Mouse (Mus musculus) spleen, adult 18-20 months (tissue): ENCODE measurements around the gene Cpb1.

Experiments
- DNase-seq, 2 experiments: peaks; one replicate each; pipeline ENCODE4 v3.0.0; 2022; ENCODE audit warnings: mixed read lengths in 2 of 2

Cpb1 gene

GRCm38 (mm10) chr3:20275633-20276032 is at the start of gene Cpb1:
Gene Cpb1 (minus strand): TSS chr3:20275733.
- no peak for DNase-seq

- DNase-seq, result no peak
Observed at GRCm38 (mm10) chr3:20317233-20317632, 41.7 kb upstream of the Cpb1 start.

DNA sequence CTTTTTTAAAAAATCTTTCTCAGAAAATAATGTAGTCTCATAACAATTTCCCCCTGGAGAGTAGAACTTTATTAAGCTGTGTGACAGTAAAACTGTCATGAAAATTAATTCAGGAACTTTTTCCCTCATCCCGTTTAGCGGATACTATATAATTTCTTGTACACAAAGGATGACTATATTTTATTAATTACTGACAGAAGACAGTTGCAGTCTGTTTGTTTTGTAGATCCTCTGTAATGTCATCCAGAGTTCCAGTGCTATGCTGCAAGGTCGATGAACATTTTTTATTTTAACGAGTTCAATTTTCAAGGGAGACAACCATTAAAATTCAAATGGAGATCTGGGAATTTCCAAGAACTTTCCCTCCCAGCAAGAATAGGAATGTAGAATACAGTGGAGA is 33.6 kb upstream of the Cpb1 start:
- DNase-seq, result no peak

DNA sequence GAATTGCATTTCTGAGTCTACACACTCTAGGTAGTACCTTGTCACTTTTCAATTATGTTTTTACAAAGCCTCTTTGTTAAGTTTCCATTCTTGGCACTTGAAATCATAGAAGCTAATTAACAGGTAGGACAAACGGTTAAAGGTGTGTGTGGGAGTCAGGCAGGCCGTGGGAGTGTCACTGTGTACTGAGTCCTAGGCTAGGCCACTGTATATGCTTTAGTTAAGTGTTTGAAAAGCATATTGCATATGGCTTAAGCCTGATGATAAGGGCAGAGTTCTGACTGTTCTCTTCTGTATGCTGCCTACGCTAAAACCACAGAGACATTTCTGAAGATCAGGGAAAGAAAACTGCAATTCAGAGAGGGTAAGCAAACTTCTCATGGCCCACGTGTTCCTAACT is 31.7 kb upstream of the Cpb1 start:
- no peak for DNase-seq

GRCm38 (mm10) chr3:20304758-20305352 is 29.3 kb upstream of the Cpb1 start:
- no peak for DNase-seq

DNA sequence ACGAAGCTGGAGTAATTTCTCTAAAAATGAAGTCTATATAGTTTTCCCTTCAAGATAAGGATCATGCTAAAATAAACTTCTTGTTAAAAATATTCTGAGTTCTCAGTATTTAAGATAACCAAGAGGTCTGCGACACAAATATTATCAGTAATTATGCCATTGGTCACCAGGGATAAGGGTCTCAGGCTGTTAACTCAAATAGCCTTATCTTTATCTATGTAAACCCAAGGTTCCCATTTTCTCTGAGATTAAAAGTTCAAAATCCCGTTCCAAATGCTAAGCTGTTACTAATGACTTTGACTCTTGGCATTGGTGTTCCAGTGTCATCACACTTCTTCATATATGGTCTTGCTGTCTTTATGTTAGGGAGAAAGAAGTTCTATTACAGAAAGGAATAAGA is 20.0 kb upstream of the Cpb1 start:
- no peak for DNase-seq

GRCm38 (mm10) chr3:20294542-20295348 is 19.2 kb upstream of the Cpb1 start:
- DNase-seq, result no peak

DNA sequence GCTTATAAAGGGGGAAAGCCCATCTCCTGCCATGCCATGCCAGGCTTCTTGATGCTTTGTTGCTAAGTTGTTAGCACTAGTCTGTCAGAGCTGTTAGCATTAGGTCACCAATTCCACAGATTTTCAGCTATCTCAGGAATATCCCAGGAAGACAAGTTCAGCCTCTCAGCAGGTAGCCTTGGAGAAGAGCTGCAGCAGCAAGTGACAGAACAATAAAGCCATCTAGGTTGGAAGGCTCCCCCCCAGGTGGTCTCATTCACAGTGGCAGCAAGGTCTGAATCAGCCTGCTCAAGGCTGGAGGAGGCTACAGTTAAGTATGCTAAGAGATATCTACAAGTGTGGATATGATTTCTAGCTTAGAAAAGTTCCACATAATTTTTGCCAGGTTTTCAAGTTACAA is 15.8 kb upstream of the Cpb1 start:
- DNase-seq, result no peak

- DNase-seq, result no peak
Observed at GRCm38 (mm10) chr3:20288761-20289160, 13.2 kb upstream of the Cpb1 start.

- no peak for DNase-seq
Observed at GRCm38 (mm10) chr3:20281796-20282195, 6.3 kb upstream of the Cpb1 start.

- no peak for DNase-seq
Observed at GRCm38 (mm10) chr3:20254566-20255479, 20.7 kb downstream of the Cpb1 start.

DNA sequence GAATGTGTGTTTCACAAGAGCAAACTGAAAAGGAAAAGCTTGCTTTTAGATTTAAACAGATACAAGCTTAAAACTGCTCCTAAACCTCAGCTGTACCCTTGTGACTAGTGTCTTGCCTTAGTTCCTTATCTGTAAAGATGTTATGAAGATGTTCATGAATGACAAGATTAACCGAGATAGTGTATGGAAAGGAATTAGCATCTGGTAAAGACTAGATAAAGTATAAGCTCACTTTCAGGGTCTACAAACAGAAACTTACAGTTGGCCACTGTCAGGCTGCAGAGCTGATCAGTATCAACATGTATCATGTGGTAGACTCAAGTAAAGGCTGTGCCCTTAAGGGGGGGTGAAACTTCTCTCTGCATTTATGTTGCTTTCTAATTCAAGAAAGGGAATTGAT is 31.6 kb downstream of the Cpb1 start:
- no peak for DNase-seq

- no peak for DNase-seq
Observed at GRCm38 (mm10) chr3:20242050-20242449, 33.5 kb downstream of the Cpb1 start, which contains the start of gene Cpa3. Gene Cpa3 (minus strand): TSS chr3:20242181.

- DNase-seq, result no peak
Observed at GRCm38 (mm10) chr3:20239741-20240140, 35.8 kb downstream of the Cpb1 start.

- no peak for DNase-seq
Observed at GRCm38 (mm10) chr3:20236965-20237364, 38.6 kb downstream of the Cpb1 start.

DNA sequence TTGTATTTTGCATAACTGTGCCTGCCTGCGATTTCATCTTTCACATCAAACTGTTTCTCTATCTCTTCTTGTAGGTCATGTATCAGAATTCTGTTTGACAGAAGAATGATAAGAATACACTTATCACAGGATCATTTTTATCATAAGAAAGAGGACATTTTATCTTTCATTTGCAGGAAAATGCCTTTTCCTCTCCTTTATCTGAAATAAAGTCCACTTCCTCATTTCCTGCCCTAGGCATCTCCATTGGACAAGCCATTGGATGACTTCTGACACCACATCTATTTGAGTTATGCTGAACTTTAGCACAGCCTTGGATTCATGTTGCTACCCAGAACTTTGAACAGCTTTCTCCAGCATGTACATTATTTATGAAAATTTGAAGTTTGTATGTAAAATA is 46.5 kb downstream of the Cpb1 start:
- no peak for DNase-seq

DNA sequence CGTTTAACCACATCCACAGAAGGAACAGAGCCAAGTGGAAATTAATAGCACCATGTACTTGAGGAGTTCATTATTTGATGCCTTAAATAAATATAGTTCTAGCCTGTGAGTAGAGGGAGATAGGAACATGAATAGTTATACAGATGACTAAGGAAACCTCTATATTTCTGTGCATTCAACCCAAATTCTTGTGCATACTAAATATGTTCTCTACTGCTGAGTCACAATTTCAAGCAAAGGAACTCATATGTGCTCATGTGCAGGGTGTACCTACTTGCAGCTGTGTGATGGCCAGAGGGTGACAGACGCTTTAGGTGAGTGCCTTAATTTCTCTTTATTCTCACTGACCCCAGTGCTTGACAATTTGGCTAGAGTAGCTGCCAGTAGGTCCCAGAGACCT is 50.1 kb downstream of the Cpb1 start:
- no peak for DNase-seq

DNA sequence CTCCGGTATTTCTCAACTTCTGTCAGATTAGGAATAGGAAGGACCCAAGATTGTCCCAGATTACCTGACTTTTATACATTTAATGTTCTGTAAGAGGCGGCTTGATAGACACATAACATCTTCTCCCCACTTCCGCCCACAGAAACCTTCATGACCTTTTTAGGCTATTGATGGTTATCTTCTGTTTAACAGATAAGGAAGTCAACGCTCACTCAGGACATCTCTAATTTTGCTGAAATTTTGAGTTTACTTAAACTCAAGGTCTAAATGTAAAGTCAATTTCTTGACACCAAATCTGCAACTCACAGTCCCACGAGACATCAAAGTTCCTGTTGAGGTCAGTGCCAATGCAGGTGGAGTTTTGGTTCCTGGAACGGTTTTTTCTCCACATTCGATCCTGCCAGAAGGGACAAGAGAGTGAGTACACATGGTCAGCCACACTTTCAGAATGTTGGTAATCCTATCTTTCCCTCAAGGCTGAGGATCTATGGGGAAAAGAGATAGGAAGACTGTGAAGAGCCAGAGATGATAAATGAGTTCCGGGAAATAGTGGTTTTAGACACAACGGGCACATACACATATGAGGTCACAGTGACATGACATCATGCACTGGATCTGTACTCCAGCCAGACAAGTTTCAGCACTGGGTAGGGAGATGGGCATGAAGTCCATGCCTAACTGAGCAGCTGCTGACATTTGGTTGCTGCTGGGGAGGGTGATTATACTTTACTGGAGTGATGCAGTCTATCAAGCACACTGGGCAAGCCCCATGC is 52.4 kb downstream of the Cpb1 start:
- no peak for DNase-seq

GRCm38 (mm10) chr3:20222136-20222535 is 53.4 kb downstream of the Cpb1 start:
- DNase-seq, result no peak

DNA sequence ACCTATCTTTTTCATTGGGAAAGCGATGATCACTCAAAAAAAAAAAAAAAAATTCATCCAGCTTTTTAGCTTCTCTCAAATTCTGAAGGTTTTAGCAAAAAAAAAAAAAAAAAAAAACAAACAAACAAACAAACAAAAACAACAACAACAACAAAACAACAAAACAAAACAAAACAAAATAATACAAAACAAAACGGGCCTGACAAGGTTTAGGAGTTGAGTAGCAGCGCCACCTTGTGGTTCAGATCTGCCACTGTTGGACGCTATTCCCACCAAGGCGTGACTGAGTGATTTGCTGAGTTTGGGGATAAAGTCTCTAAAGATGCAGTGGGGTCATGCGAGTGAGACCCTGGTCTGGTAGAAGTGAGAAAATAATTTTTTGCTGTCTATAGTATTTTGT is 76.7 kb downstream of the Cpb1 start:
- peak in 1 of 2 experiments; percentile 45 for DNase-seq
